In genomic region chr4:109213986-109214385, GRCm38 (mm10) we compare ENCODE assay signal across 35 mouse cellular contexts. TPM values are rescaled to one million over a fixed set of nuclear protein-coding genes. Genes with fewer than 3 reads are reported as not detected.
DNase-seq lines count a peak whose midpoint lies in the region; ATAC-seq and TF ChIP-seq lines count a peak whose summit lies in the region.
"Had no signal": no experiment of that assay in that cellular context is flagged by ENCODE, and none has a peak within 500 bp of the region (broad histone marks: within the 10 kb centered on the region; RNA-seq: fewer than 3 reads in every experiment).

No protein-coding gene starts in this region.

- H3K27ac ChIP-seq in liver, postnatal 0 days (ENCODE audit: low read depth), result no peak overlapping the region; the same call in 1 of the 2 replicates
- no peak overlapping the region for H3K27ac ChIP-seq in liver, embryonic 11.5 days (ENCODE audit: low read depth, low read length)
- H3K27ac ChIP-seq: embryonic facial prominence, embryonic 13.5 days; heart, embryonic 15.5 days; hindbrain, embryonic 12.5 days; hindbrain, postnatal 0 days; intestine, embryonic 15.5 days; neural tube, embryonic 12.5 days; stomach, embryonic 15.5 days had no signal

- 0 out of 2 replicates have a peak, but pooled peaks have one; percentile 7 for TF ChIP-seq CTCF in liver, postnatal 0 days (IDR thresholded peaks at IDR 0.05; ENCODE audit: low read depth)

- no peaks in the 10 kb centered on the region for H3K36me3 ChIP-seq in liver, postnatal 0 days (replicated peaks; ENCODE audit: insufficient read depth, low read length)
- H3K36me3 ChIP-seq in liver, embryonic 11.5 days (ENCODE audit: control insufficient read depth, insufficient read depth, low read length), result no peaks in the 10 kb centered on the region
- H3K36me3 ChIP-seq: embryonic facial prominence, embryonic 13.5 days; G1E; heart, embryonic 15.5 days; hindbrain, embryonic 12.5 days; intestine, embryonic 15.5 days; neural tube, embryonic 12.5 days; stomach, embryonic 15.5 days had no signal

- DNase-seq in liver, postnatal 0 days, result no peak
- DNase-seq in liver, embryonic 11.5 days (ENCODE audit: low spot score), result no peak
- DNase-seq in NIH3T3 (ENCODE audit: low read depth), result peak; percentile 82
- no peak for DNase-seq in cerebellum, adult 11 months
- no peak for DNase-seq in ovary, postnatal 10 days (ENCODE audit: low spot score)
- DNase-seq in spleen, adult 12 weeks (ENCODE audit: low spot score), result no peak
- DNase-seq: cerebellum, adult 9-11 months; forebrain, postnatal 0 days; gastrocnemius, postnatal 10 days; heart, postnatal 36 days; kidney, adult 2 months; lung, adult 18-20 months; lung, postnatal 10 days; retina, postnatal 1 day; right cerebral cortex, postnatal 14 days; thymus, adult 18-20 months; thymus, postnatal 25 days had no signal

- no peak overlapping the region for H3K9ac ChIP-seq in liver, postnatal 0 days (replicated peaks)
- H3K9ac ChIP-seq in liver, embryonic 11.5 days (ENCODE audit: low read depth, low read length), result no peak overlapping the region
- H3K9ac ChIP-seq: embryonic facial prominence, embryonic 13.5 days; forebrain, postnatal 0 days; heart, embryonic 15.5 days; hindbrain, embryonic 12.5 days; intestine, embryonic 15.5 days; neural tube, embryonic 12.5 days; stomach, embryonic 15.5 days had no signal

- peaks cover 4% of the 10 kb centered on the region; the same call in 1 of the 2 replicates for H3K4me1 ChIP-seq in liver, postnatal 0 days (ENCODE audit: insufficient read depth)
- H3K4me1 ChIP-seq in liver, embryonic 11.5 days (replicated peaks; ENCODE audit: control insufficient read depth, insufficient read depth, low read length), result no peaks in the 10 kb centered on the region
- H3K4me1 ChIP-seq: heart, embryonic 15.5 days; intestine, embryonic 15.5 days; neural tube, embryonic 12.5 days; stomach, embryonic 15.5 days had no signal

- H3K9me3 ChIP-seq in liver, postnatal 0 days (ENCODE audit: low read length), result no peaks in the 10 kb centered on the region
- no peaks in the 10 kb centered on the region for H3K9me3 ChIP-seq in liver, embryonic 11.5 days (ENCODE audit: control insufficient read depth, low read length)
- H3K9me3 ChIP-seq: embryonic facial prominence, embryonic 13.5 days; G1E; heart, embryonic 15.5 days; hindbrain, embryonic 12.5 days; intestine, embryonic 15.5 days; neural tube, embryonic 12.5 days; stomach, embryonic 15.5 days had no signal

- peak; percentile 60 for ATAC-seq in liver, postnatal 0 days
- ATAC-seq in liver, embryonic 11.5 days (replicated peaks; ENCODE audit: low FRiP score), result no peak
- peak; percentile 94 for ATAC-seq in granulocyte monocyte progenitor cell, adult 5-6 weeks (replicated peaks; ENCODE audit: poor library complexity, severe bottlenecking)
- peak; percentile 88 for ATAC-seq in neutrophil, adult 5-6 weeks (ENCODE audit: extremely low read depth, insufficient number of reproducible peaks, low FRiP score, poor library complexity, severe bottlenecking)
- ATAC-seq: forebrain, postnatal 0 days; hindbrain, postnatal 0 days; intestine, embryonic 15.5 days; midbrain, embryonic 16.5 days had no signal

- TF ChIP-seq EP300 in liver, postnatal 0 days (IDR thresholded peaks at IDR 0.05; ENCODE audit: low read depth), result no peak

- H3K4me3 ChIP-seq in liver, postnatal 0 days (ENCODE audit: low read depth, low read length), result no peak overlapping the region
- H3K4me3 ChIP-seq in liver, embryonic 11.5 days (ENCODE audit: low read depth, low read length), result no peak overlapping the region
- H3K4me3 ChIP-seq: embryonic facial prominence, embryonic 13.5 days; erythroblast, embryonic 14.5 days; heart, embryonic 15.5 days; hindbrain, embryonic 12.5 days; intestine, embryonic 15.5 days; myocyte; neural tube, embryonic 12.5 days; stomach, embryonic 15.5 days had no signal

- H3K4me2 ChIP-seq in liver, postnatal 0 days (ENCODE audit: low read depth, low read length), result no peak overlapping the region
- no peak overlapping the region for H3K4me2 ChIP-seq in liver, embryonic 11.5 days
- H3K4me2 ChIP-seq: embryonic facial prominence, embryonic 13.5 days; heart, embryonic 15.5 days; hindbrain, embryonic 12.5 days; intestine, embryonic 15.5 days; midbrain, embryonic 11.5 days; neural tube, embryonic 12.5 days; stomach, embryonic 15.5 days had no signal

- WGBS in liver, postnatal 0 days (ENCODE audit: insufficient replicate concordance), result 64% methylated on average over 3 of the region's 3 CpGs
- 62% methylated on average over 3 of the region's 3 CpGs for WGBS in liver, embryonic 11.5 days

- H3K27me3 ChIP-seq in liver, postnatal 0 days (ENCODE audit: insufficient read depth, low read length), result no peaks in the 10 kb centered on the region
- no peaks in the 10 kb centered on the region for H3K27me3 ChIP-seq in liver, embryonic 11.5 days (replicated peaks; ENCODE audit: control insufficient read depth, insufficient read depth, low read length)
- H3K27me3 ChIP-seq: embryonic facial prominence, embryonic 13.5 days; heart, embryonic 15.5 days; hindbrain, embryonic 12.5 days; intestine, embryonic 15.5 days; neural tube, embryonic 12.5 days; stomach, embryonic 15.5 days had no signal

RNA-seq across cellular contexts. Expression of gene Osbpl9, which starts 11.9 kb away (rescaled TPM):
- 28.2 and 29.3 TPM in 2 replicates for polyA plus RNA-seq in liver, postnatal 0 days (2015; fragmentation: Nextera tagmentation; extraction: Ambion mirVana)
- 40.6 and 45.7 TPM in 2 replicates for polyA plus RNA-seq in liver, embryonic 11.5 days (2014; fragmentation: Nextera tagmentation; extraction: Ambion mirVana)
- total RNA-seq in granulocyte monocyte progenitor cell, adult 5-6 weeks (2014; fragmentation: Nextera tagmentation), result 44.6 and 46.0 TPM in 2 replicates
- total RNA-seq in granulocyte monocyte progenitor cell, adult 5-6 weeks (2017), result 62.0 and 64.7 TPM in 2 replicates
- total RNA-seq in neutrophil, adult 5-6 weeks (2017), result 328 and 343 TPM in 2 replicates

RNA-seq across cellular contexts. Expression of gene Calr4, which starts 20.3 kb away (rescaled TPM):
- not detected in 2 replicates for polyA plus RNA-seq in liver, postnatal 0 days (2015; fragmentation: Nextera tagmentation; extraction: Ambion mirVana)
- polyA plus RNA-seq in liver, embryonic 11.5 days (2014; fragmentation: Nextera tagmentation; extraction: Ambion mirVana), result 0.12 TPM in 2 replicates
- not detected in 2 replicates for total RNA-seq in granulocyte monocyte progenitor cell, adult 5-6 weeks (2014; fragmentation: Nextera tagmentation)
- not detected in 2 replicates for total RNA-seq in granulocyte monocyte progenitor cell, adult 5-6 weeks (2017)
- total RNA-seq in neutrophil, adult 5-6 weeks (2017), result 2.9 and 4.0 TPM in 2 replicates
- total RNA-seq: G1E; gastrocnemius, postnatal 10 days; heart, postnatal 36 days; liver, adult 2 months had no signal
- polyA plus RNA-seq: erythroblast, embryonic 14.5 days; kidney, adult 2 months; large intestine, adult 2 months; limb, embryonic 11.5 days; liver, adult 2 months; small intestine, adult 2 months had no signal
